Mouse (Mus musculus): ENCODE measurements around the gene Ifnl2.

DNA sequence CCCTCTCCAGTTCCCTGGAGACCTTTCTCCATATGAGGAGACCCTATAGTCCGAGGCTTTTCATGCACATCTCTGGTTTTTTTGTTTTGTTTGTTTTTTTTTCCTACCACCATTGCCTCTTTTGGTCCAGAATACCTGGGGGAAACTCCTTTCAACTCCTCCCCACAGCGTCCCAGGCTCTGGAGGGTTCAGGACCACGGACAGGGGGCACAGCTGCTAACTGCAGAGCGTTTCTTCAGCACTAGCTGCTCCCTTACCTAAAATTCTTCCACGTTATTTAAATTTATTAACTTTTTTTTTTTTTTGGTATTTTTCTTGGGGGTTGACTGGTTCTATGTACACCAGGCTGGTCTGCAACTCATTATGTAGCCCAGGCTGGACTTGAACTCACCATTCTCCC, 4.7 kb downstream of the Ifnl2 start:
- TF ChIP-seq POLR2A (IDR thresholded peaks at IDR 0.05; ENCODE audit: low read depth, low read length) (no peak), CTCF (IDR thresholded peaks at IDR 0.05; ENCODE audit: extremely low read depth, insufficient read depth, insufficient read length, insufficient replicate concordance) (no peak)
